Mouse (Mus musculus) G1E (cell line): ENCODE data around the gene Mgp.

ENCODE experiments used
- CTCF ChIP-seq: IDR thresholded peaks from 2 replicates; pipeline ENCODE4 v1.5.1; 2012; ENCODE audit warnings: low read depth, low read length, inconsistent platforms, mixed read lengths
- GATA1 ChIP-seq: IDR thresholded peaks from 2 replicates; pipeline ENCODE4 v1.6.1; 2012; ENCODE audit warnings: borderline replicate concordance, low read length, inconsistent platforms, mixed read lengths

- TF ChIP-seq CTCF (no peak), GATA1 (no peak)
These were observed 30.7 kb downstream of the Mgp start for GRCm38 (mm10) chr6:136844903-136845302.
